Mouse (Mus musculus) CH12.LX (cell line): ENCODE results near the gene Olfr1355.

ENCODE experiments used
- CTCF ChIP-seq, 2 experiments: IDR thresholded peaks in 1 of 2; conservative IDR thresholded peaks in 1 of 2; 2 replicates each; pipeline ENCODE4 v1.5.1; 2011 to 2012; ENCODE audit warnings: low read depth in 2 of 2, low read length in 2 of 2, improper control_type of control experiment in 1 of 2, inconsistent platforms in 1 of 2, mild to moderate bottlenecking in 1 of 2, moderate library complexity in 1 of 2
- NRF1 ChIP-seq: IDR thresholded peaks from 2 replicates; pipeline ENCODE4 v1.6.1; 2014; ENCODE audit warnings: low read depth, mild to moderate bottlenecking, inconsistent platforms, low read length, improper control_type of control experiment, moderate library complexity
- POLR2A ChIP-seq: IDR thresholded peaks from 2 replicates; pipeline ENCODE4 v1.6.1; 2011; ENCODE audit warnings: low read depth, mild to moderate bottlenecking, improper control_type of control experiment, low read length

GRCm38 (mm10) chr10:78875240-78875639, at the start of gene Olfr1355:
- no peak for TF ChIP-seq CTCF (conservative IDR thresholded peaks at IDR 0.05 in 1 of 2, IDR thresholded peaks at IDR 0.05 in 1 of 2; ENCODE audit: low read depth in 2 of 2, low read length in 2 of 2)
- TF ChIP-seq NRF1 = no peak
- TF ChIP-seq POLR2A = no peak
